Mouse (Mus musculus) testis, adult 2 months (tissue): ENCODE results near the gene Mob3b.

Experiments used
- CTCF ChIP-seq: fragments of 200-500 bp; IDR thresholded peaks from 2 replicates; pipeline ENCODE4 v1.5.1; 2012; ENCODE audit warnings: low read depth, mild to moderate bottlenecking, inconsistent platforms, low read length, moderate library complexity; ENCODE audit not compliant: control insufficient read depth, insufficient read depth, insufficient replicate concordance
- POLR2A ChIP-seq: fragments of 200-500 bp; IDR thresholded peaks from 2 replicates; pipeline ENCODE4 v1.6.1; 2012; ENCODE audit warnings: low read depth, mild to moderate bottlenecking, inconsistent platforms, low read length, moderate library complexity; ENCODE audit not compliant: control insufficient read depth

- TF ChIP-seq POLR2A (no peak), CTCF (no peak)
These were observed 36.7 kb downstream of the Mob3b start for GRCm38 (mm10) chr4:35120575-35120974.
